Mouse (Mus musculus): ENCODE measurements around the gene Manea.
"Not testable (repeated sequence)": the region's sequence is repeated elsewhere in the genome, so short reads cannot be mapped to it uniquely, and the experiment has no call there.

The Manea gene

GRCm38 (mm10) chr4:26346443-26347106 is at the start of gene Manea:
Gene Manea (minus strand): TSS chr4:26346891.
- DNase-seq = peak; percentile 90 to 95

- peak; percentile 60 to 65 for DNase-seq
Observed at GRCm38 (mm10) chr4:26354616-26355015, 7.9 kb upstream of the Manea start.

GRCm38 (mm10) chr4:26353643-26354231 is 7.0 kb upstream of the Manea start:
- peak in 1 of 2 experiments; percentile 15 for DNase-seq

- no peak for DNase-seq
Observed at GRCm38 (mm10) chr4:26347239-26347638, 548 bp upstream of the Manea start.

GRCm38 (mm10) chr4:26345741-26346442 is 799 bp downstream of the Manea start:
- DNase-seq = peak in 1 of 2 experiments; percentile 17

- no peak for DNase-seq
Observed at GRCm38 (mm10) chr4:26345080-26345479, 1.6 kb downstream of the Manea start.

GRCm38 (mm10) chr4:26342346-26342745 is 4.3 kb downstream of the Manea start:
- no peak for DNase-seq

- DNase-seq = no peak
Observed at GRCm38 (mm10) chr4:26338604-26339003, 8.1 kb downstream of the Manea start.

GRCm38 (mm10) chr4:26336563-26336962 is 10.1 kb downstream of the Manea start:
- DNase-seq = no peak

GRCm38 (mm10) chr4:26304731-26305130 is 42.0 kb downstream of the Manea start:
- DNase-seq = not testable (repeated sequence)

- no peak for DNase-seq
Observed at GRCm38 (mm10) chr4:26277112-26277716, 69.5 kb downstream of the Manea start.

- no peak for DNase-seq
Observed at GRCm38 (mm10) chr4:26276264-26276663, 70.4 kb downstream of the Manea start.

- no peak for DNase-seq
Observed at GRCm38 (mm10) chr4:26275769-26276168, 70.9 kb downstream of the Manea start.
